Mouse (Mus musculus): ENCODE results near the gene Ctsa.

The Ctsa gene

DNA sequence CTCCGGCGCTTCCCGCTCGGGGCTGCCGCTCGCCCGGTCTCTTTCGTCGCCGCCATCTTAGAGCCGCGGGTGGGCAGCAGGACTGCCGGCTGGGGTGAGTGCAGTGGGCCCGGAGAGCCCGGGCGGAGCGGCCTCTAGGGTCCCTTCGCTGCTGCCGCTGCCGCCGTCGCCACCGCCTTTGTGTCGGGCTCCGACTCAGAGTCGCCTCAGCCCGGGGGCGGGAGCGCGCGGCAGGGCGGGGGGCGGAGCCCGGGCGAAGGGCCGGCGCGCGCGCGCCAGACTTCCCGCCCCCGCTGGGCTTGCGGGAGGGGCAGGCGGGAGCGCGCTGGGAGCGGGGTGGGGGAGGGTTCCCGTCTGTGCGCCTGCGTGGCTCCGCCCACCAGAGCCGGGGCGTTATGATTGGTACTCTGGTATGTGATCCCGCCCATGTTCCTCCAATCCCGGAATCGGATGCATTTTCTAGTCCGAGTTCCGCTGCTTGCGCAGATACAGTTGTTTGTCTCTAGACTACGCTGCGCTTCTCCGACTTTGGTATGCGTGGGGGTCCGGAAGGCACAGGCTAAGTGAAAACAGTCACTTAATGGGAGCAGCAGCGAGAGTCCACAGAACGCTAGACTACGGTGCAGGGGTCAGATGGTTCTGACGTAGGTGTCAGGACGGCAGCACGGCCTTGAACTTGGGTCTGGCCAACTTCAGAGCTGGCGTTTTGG lies 47.0 kb downstream of the Ctsa start:
- peak; percentile 97 for DNase-seq

- peak; percentile 43 for DNase-seq
These were observed 49.9 kb downstream of the Ctsa start for GRCm38 (mm10) chr2:164882619-164883018.

DNA sequence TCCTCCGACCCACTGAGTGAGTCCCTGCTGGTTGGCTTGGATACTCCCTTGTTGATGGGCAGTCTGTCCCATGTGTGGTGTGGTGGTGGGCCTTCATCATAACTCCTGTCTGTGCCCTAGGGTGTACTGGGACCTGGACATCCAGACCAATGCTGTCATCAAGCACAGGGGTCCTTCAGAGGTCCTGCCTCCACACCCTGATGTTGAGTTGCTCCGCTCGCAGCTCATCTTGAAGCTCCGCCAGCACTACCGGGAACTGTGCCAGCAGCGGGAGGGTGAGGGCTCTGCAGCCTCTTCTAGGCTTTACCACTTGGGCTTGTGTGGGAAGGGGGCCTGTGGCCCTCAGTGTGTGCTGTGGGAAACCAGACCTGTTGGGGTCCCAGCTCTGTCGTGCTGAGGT lies 53.1 kb downstream of the Ctsa start:
- no peak for DNase-seq

DNA sequence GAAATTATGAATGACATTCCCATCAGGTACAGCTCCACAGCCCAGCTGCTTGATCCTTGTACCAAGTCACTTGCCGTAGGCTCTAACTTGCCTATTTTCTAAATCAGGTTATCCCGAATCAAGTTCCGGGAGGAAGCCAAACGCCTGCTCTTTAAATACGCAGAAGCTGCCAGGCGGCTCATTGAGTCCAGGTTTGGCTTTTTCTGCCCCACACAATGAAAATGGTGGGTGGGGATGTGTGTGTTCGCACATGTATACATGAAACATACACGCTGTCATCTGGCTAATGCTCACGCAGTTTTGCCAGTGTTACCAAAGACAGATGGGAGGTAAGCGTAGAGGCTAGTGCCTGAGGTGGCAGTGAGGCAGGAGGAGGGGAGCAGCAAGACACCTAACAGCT lies 53.9 kb downstream of the Ctsa start:
- no peak for DNase-seq

- no peak for DNase-seq
These were observed 56.3 kb downstream of the Ctsa start for GRCm38 (mm10) chr2:164888996-164889395.

DNA sequence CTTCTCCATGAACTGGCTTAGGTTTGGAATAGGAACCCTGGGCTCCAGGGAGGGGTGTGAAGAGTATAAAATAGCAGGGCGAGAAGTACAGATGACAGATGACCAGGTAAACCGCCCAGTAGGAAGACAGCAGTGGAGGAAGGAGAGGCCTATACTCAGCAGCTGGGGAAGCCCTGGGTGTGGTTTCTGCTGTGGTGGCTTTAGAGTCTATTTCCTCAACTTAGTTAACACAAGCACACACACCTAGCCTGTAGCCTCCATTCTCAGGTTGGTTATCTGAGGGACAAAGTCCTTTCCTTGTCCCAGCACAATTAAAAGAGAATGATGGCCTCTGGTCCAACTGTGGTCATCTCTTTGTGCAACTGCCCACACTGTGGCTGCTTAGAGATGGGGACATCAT lies 57.3 kb downstream of the Ctsa start:
- DNase-seq: no peak
